Mouse (Mus musculus): ENCODE data around the gene Srsf4. TPM values are rescaled to one million over a fixed set of nuclear protein-coding genes. Genes with fewer than 3 reads are reported as not detected.

Srsf4 gene
- polyA plus RNA-seq, 1 experiment, result 28.8 TPM

DNA sequence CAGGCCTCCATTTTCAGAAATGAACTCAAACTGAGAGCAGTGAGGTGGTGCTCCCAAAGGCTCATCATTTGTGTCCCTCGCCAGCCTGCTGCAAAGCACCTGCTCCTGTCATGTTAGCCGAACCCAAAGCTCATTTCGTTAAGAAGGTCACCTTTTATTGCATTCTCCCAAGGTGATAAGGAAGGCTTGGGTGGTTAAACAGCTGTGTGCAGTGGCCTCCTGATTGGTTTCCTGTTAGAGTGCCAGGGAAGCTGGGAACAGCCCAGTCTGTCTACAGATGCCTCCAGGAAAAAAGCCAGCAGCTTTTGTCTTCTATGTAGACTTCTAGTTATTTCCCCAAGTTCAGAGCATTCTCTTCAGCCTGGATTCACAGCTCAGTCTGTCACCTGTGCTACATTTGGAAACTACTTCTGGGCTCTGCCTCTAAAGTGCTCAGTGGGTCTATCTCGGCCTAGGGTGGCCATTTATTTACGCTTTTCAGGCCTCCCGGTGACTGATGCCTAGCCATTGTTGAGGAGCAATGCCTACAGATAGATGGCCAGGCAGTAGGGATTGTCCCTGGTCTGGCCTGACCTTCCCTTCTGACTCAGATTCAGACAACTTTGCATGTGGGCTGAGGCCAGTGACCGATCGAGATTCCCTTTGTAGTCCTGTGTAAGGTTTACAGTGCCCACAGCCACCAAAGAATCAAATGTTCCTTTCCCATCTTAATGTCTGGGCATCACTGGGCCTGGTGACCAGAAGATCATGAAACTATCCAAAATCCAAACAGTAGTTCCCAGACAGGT is 27.2 kb upstream of the Srsf4 start:
- Histone ChIP-seq H3K36me3 (ENCODE audit: control insufficient read depth, insufficient read depth, low read length) (0 out of 2 replicates have a peak, but pooled peaks cover 2% of the 10 kb centered on the region), H3K4me3 (ENCODE audit: extremely low read depth, insufficient read depth, insufficient read length) (no peak overlapping the region), H3K4me1 (ENCODE audit: control insufficient read depth, insufficient read depth, insufficient read length) (no peaks in the 10 kb centered on the region; the same call in 1 of the 2 replicates), H3K27me3 (ENCODE audit: control insufficient read depth, insufficient read depth, low read length) (no peaks in the 10 kb centered on the region), H3K27ac (ENCODE audit: insufficient read depth, low read length) (no peak overlapping the region)
- WGBS, result 92% methylated on average over 8 of the region's 8 CpGs
- TF ChIP-seq POLR2A (IDR thresholded peaks at IDR 0.05; ENCODE audit: low read depth, low read length), result no peak
- TF ChIP-seq CTCF (IDR thresholded peaks at IDR 0.05; ENCODE audit: extremely low read depth, insufficient read depth, insufficient read length, insufficient replicate concordance), result no peak
- no peak for DNase-seq (ENCODE audit: low read depth in 1 of 2, low spot score in 2 of 2)

DNA sequence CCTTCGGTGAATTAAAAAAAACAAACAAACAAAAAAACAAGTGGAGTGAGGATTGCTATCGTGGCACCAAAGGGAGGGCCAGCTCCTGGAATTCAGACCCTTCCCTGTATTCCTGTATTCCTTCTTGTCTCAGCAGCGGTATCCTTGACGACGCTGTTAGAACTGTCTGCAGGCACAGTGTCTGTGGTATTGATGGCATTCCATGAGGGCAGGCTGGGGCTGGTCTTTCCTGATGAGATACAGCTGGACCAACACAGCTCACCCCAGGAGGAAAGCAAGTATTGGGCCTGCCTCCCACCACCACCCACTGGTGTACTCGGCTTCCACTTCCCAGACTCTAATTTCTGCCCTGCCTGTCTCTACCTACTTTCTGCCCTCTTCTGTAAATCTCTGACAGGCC is 25.3 kb upstream of the Srsf4 start:
- 93% methylated on average over 6 of the region's 6 CpGs for WGBS
- no peak for DNase-seq (ENCODE audit: low read depth in 1 of 2, low spot score in 2 of 2)
- no peak for TF ChIP-seq POLR2A (IDR thresholded peaks at IDR 0.05; ENCODE audit: low read depth, low read length)
- TF ChIP-seq CTCF (IDR thresholded peaks at IDR 0.05; ENCODE audit: extremely low read depth, insufficient read depth, insufficient read length, insufficient replicate concordance), result no peak
- H3K27me3 ChIP-seq (ENCODE audit: control insufficient read depth, insufficient read depth, low read length), result no peaks in the 10 kb centered on the region
- no peak overlapping the region for H3K27ac ChIP-seq (ENCODE audit: insufficient read depth, low read length)
- H3K36me3 ChIP-seq (ENCODE audit: control insufficient read depth, insufficient read depth, low read length), result 0 out of 2 replicates have a peak, but pooled peaks cover 2% of the 10 kb centered on the region
- H3K4me1 ChIP-seq (ENCODE audit: control insufficient read depth, insufficient read depth, insufficient read length), result no peaks in the 10 kb centered on the region; the same call in 1 of the 2 replicates
- no peak overlapping the region for H3K4me3 ChIP-seq (ENCODE audit: extremely low read depth, insufficient read depth, insufficient read length)

DNA sequence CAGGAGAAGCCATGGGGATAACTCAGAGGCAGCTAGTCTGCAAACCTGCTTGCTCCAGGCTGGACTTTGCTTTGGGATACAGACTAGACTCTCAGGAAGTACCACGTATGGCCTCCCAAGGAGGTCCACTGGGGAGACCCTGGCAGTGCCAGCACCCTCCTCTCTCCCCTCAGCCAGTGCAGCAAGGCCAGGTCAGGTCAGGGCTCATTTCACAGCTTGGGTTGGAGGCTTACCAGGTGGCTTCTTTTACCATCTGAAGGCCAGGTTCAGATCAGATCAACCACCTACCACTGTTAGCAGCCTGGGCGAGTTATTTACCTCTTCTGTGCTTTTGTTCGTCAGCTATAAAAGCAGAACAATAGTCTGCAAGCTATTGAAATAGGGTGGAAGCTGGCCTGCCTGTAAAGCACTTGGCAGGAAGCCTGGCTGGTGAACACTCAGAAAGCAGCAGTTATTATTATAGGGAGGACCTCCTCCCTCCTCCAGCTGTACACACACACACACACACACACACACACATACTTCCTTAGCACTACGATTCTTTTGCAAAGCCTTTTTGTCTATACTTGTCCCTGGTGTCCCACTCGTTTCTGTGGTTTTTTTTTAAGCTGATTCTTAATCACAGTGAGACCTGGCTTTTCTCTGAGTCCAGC is 23.3 kb upstream of the Srsf4 start:
- Histone ChIP-seq H3K4me1 (ENCODE audit: control insufficient read depth, insufficient read depth, insufficient read length) (no peaks in the 10 kb centered on the region), H3K27ac (ENCODE audit: insufficient read depth, low read length) (no peak overlapping the region), H3K4me3 (ENCODE audit: extremely low read depth, insufficient read depth, insufficient read length) (no peak overlapping the region), H3K27me3 (ENCODE audit: control insufficient read depth, insufficient read depth, low read length) (no peaks in the 10 kb centered on the region), H3K36me3 (ENCODE audit: control insufficient read depth, insufficient read depth, low read length) (0 out of 2 replicates have a peak, but pooled peaks cover 2% of the 10 kb centered on the region)
- WGBS, result 43% methylated on average over 5 of the region's 5 CpGs
- DNase-seq (ENCODE audit: low read depth in 1 of 2, low spot score in 2 of 2), result no peak
- TF ChIP-seq CTCF (IDR thresholded peaks at IDR 0.05; ENCODE audit: extremely low read depth, insufficient read depth, insufficient read length, insufficient replicate concordance) (no peak), POLR2A (IDR thresholded peaks at IDR 0.05; ENCODE audit: low read depth, low read length) (no peak)

- Histone ChIP-seq H3K27ac (ENCODE audit: insufficient read depth, low read length) (no peak overlapping the region), H3K36me3 (ENCODE audit: control insufficient read depth, insufficient read depth, low read length) (no peaks in the 10 kb centered on the region), H3K27me3 (ENCODE audit: control insufficient read depth, insufficient read depth, low read length) (no peaks in the 10 kb centered on the region), H3K4me1 (ENCODE audit: control insufficient read depth, insufficient read depth, insufficient read length) (no peaks in the 10 kb centered on the region), H3K4me3 (ENCODE audit: extremely low read depth, insufficient read depth, insufficient read length) (no peak overlapping the region)
- no peak for DNase-seq (ENCODE audit: low read depth in 1 of 2, low spot score in 2 of 2)
- TF ChIP-seq CTCF (IDR thresholded peaks at IDR 0.05; ENCODE audit: extremely low read depth, insufficient read depth, insufficient read length, insufficient replicate concordance), result no peak
- no peak for TF ChIP-seq POLR2A (IDR thresholded peaks at IDR 0.05; ENCODE audit: low read depth, low read length)
- WGBS, result 35% methylated on average over 5 of the region's 5 CpGs
These were observed 18.5 kb upstream of the Srsf4 start for GRCm38 (mm10) chr4:131854950-131855349.

GRCm38 (mm10) chr4:131860492-131861340 is 12.7 kb upstream of the Srsf4 start:
- Histone ChIP-seq H3K27ac (ENCODE audit: insufficient read depth, low read length) (peak overlapping the region; percentile 50), H3K4me3 (ENCODE audit: extremely low read depth, insufficient read depth, insufficient read length) (no peak overlapping the region), H3K36me3 (ENCODE audit: control insufficient read depth, insufficient read depth, low read length) (no peaks in the 10 kb centered on the region), H3K4me1 (ENCODE audit: control insufficient read depth, insufficient read depth, insufficient read length) (peaks cover 10% of the 10 kb centered on the region; the same call in 1 of the 2 replicates), H3K27me3 (ENCODE audit: control insufficient read depth, insufficient read depth, low read length) (no peaks in the 10 kb centered on the region)
- WGBS, result 31% methylated on average over 15 of the region's 15 CpGs
- peak; percentile 93; the same call in 1 of the 2 replicates for TF ChIP-seq CTCF (IDR thresholded peaks at IDR 0.05; ENCODE audit: extremely low read depth, insufficient read depth, insufficient read length, insufficient replicate concordance)
- TF ChIP-seq POLR2A (IDR thresholded peaks at IDR 0.05; ENCODE audit: low read depth, low read length), result no peak
- peak; percentile 52 to 78 for DNase-seq (ENCODE audit: low read depth in 1 of 2, low spot score in 2 of 2)

DNA sequence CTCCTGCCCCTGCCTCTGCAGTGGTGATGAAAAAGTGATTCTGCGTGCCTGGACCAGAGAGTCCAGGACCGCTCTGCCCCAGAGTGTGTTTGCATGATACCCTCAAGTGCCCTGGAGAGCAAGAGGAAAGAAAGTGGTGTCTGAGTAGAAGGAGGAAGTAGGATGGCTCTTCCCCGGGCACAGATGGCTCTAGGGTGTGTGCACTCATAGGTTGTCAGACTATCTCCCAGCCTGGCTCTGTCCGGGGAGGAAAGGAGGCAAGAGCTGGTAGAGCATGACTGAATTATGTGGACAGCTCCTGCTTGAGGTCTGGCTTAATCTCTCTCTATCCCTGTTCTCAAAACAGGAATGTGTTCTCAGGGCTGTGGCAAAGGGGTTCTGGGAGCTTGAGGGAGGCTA is 12.1 kb upstream of the Srsf4 start:
- 10% methylated on average over 4 of the region's 4 CpGs for WGBS
- Histone ChIP-seq H3K27ac (ENCODE audit: insufficient read depth, low read length) (peak overlapping the region; percentile 50), H3K4me1 (ENCODE audit: control insufficient read depth, insufficient read depth, insufficient read length) (peaks cover 10% of the 10 kb centered on the region; the same call in 1 of the 2 replicates), H3K36me3 (ENCODE audit: control insufficient read depth, insufficient read depth, low read length) (no peaks in the 10 kb centered on the region), H3K27me3 (ENCODE audit: control insufficient read depth, insufficient read depth, low read length) (no peaks in the 10 kb centered on the region), H3K4me3 (ENCODE audit: extremely low read depth, insufficient read depth, insufficient read length) (no peak overlapping the region)
- no peak for TF ChIP-seq CTCF (IDR thresholded peaks at IDR 0.05; ENCODE audit: extremely low read depth, insufficient read depth, insufficient read length, insufficient replicate concordance)
- no peak for TF ChIP-seq POLR2A (IDR thresholded peaks at IDR 0.05; ENCODE audit: low read depth, low read length)
- no peak for DNase-seq (ENCODE audit: low read depth in 1 of 2, low spot score in 2 of 2)
